Mouse (Mus musculus) skeletal muscle tissue, adult 2 months (tissue): ENCODE results near the gene Etv5.

Experiments
- DNase-seq: peaks from one replicate; pipeline ENCODE4 v3.0.0-alpha.2; 2012; ENCODE audit warnings: low read depth, low spot score

Gene Etv5

DNA sequence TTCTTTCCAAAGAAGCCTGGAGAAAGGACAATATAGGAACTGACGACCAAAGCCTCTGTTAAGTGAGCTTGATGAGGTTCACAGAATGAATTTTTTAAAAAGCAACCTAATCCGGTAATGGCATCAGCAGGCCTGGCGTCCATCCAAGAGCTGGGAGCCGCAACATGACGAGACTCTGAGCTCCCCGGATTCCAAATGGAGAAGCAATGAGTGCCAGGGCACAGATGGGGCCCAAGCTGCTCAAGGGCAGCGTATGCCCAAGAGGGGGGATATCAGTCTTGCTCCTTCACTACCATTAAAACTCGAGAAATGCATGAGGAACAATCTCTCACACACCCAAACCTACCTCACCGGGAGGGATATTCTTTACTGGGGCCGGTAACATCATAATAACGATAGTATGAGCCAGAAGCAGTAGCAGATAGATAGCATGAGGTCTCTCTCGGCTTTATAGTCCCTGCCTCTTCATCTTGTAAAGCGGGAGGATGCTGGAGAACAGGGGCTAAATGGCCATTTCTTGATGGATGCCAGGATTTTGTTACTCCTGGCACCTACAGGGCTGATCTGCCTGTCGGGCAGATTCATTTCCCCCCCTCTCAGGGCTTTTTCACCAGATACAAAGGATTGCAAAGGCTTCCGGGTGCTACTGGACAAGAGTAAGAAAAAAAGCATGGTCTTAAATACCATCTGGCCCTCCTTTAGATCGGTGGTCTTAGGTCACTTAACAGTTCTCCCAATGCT lies 9.1 kb downstream of the Etv5 start:
- DNase-seq = no peak

DNA sequence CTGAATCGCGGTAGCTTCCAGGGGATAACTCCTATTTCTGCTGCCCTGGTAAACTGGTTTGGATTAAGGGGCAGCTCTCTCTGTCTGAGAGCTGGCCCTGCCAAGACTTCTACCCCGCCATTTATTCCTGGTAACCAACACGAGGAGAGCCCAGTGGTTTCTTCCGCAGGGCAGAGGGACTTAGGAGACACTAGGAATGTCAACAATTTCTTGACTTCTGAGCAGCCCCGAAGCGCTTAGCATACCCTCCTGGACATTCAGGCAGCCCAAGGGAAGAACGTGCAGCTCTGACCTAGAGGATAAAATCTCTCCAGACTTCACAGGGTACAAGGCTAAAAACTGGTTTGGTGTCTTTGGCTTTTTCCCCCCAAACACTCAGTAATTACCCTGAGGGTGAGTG lies 10.1 kb downstream of the Etv5 start:
- no peak for DNase-seq

DNA sequence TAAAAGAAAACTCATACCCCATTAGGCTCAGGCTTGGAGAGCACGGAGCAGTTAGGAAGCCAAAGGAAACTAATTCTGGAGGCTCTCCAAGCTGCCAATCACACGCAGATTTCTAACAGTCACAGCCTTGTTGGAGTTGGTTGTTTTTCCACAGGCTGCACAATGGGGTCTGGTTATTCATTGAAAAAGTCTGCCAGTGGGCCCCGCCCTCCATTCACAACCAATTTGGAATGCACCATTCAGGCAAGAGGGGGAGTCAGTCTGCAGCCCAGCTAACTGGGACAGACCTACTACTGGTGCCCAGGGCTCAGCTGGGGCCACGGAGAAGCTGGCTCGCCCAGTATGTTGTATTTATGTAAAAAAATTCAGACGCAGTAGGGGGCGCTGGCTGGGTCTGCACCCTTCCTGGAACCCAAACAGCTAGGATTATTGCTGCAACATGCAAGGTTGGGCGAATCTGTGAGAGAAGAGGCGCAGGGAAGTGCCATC lies 10.6 kb downstream of the Etv5 start:
- no peak for DNase-seq

DNA sequence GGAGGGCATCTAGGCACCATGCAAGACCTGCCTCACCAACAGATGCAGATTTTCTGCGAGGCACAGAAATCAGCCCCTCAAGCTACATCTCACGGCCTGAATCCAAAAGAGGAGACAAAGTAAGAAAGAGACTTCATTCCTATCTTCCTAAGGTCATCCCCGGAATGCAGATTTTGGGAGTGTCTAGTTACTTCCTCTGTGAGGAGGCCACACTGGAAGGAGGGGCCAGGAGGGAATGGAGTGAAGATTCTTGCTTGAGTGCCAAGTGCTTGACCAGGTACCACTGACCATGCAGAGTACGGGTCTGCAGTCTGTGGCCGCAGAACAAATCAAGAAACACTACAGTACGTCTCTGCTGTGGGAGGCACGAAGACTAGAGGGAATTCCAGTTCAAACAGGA lies 12.7 kb downstream of the Etv5 start:
- no peak for DNase-seq

DNA sequence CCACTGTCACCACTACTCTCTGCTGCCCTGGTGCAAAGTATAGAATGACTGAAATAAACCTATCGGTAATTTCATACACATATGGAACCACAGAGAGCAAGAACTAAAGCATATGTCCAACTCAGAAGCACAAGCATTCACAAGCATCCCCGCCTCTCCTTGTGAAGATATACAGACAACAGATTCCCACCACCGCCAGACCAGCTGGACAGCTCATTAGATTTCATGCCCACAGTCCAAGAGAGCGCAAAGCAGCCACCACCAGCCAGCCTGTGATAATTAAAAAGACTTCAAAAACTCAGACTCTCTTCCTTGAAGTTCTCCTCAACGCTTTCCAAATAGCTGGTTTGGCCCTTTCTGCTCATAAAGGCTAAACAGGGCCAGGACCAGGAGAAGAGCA lies 17.3 kb downstream of the Etv5 start:
- DNase-seq = no peak

DNA sequence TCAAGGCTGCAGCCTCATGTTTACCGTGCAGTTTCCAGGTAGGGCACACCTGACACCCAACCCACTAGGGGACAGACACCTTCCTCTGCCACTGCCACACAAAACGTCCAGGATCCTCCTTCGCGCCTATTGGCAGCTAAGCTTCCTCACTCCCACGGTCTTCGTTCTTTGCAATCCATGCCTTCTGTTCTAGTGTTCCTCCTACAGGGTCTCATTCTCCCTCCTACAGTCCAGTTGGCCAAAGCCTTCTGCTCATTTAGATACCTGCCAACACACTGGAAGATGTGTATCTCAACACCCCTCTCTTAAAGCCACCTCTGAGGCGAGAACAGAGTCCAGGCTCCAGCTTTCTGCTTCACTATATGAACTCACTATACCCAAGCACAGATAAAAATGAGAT lies 21.6 kb downstream of the Etv5 start:
- DNase-seq = no peak

DNA sequence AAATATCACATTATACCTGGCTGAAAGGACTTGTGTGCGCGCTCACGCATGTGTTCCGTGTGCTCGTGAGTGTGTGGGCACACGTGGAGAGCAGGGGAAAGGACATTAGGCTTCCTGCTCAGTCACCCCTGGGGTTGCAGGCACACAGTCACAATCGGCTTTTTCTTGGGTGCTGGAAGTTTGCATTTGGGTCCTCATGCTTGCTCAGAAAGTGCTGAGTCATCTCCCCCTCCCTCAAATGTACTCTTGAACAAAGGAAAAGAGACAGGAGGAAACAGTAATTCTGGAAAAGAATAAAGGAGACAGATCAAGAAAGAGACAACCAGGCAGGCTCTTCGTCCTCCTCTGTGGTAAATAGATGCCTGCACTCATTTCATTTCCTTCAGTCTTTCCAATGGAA lies 22.5 kb downstream of the Etv5 start:
- no peak for DNase-seq

DNA sequence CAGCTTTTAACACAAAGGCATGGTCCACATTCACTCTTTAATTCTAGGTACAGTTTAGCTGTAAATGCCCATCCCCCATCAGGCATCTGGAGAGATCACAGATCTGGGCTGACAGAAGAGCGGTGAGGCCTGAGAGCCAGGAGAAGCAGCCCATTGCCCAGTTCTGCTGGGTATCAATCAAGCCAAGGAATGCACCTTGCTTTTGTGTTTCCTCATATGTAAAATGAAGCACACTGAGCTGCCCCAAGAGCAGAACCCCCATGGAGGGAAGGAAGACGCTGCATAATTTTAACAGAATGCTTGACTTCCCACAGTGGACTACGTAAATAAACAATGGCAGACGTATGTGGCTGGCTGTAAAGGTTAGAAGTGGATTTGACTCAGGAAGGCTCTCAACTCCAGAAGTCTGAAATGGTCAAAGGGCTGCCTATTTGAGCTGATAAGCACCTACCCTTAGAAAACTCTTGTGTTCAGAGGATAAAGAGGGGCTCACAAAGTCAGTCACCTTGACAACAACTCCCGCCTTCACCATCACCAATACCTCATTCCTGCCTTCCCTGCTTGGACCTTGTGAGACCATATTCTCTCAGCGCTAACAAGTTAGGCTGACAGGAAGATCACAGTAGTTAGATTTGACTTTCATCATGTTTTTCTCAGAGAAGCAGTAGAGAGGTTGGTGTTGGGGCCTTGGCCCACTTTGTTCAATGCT lies 23.2 kb downstream of the Etv5 start:
- no peak for DNase-seq

DNA sequence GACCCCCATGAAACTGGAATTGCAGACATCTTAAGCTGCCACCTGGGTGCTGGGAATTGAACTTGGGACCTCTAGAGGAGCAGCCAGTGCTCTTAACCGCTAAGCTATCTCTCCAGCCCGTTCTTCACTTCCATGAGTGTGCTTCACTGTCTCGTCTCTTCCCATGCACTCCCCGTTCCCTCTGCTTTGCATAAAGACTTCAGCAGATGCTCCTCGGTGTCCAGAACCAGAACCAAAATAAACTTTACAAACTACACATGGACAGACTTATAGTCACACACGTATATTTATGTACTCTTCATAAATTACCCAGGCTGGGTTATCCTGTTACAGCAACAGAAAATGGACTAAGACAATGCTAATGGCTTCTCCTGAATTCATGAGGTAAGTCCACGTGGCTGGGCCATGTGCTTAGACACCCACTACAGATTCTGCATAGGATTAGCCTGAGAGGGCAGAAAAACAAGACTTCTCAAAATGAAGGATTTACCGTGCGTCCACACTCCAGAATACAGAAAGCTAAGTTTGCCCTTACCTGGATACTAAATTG lies 25.2 kb downstream of the Etv5 start:
- DNase-seq = no peak

DNA sequence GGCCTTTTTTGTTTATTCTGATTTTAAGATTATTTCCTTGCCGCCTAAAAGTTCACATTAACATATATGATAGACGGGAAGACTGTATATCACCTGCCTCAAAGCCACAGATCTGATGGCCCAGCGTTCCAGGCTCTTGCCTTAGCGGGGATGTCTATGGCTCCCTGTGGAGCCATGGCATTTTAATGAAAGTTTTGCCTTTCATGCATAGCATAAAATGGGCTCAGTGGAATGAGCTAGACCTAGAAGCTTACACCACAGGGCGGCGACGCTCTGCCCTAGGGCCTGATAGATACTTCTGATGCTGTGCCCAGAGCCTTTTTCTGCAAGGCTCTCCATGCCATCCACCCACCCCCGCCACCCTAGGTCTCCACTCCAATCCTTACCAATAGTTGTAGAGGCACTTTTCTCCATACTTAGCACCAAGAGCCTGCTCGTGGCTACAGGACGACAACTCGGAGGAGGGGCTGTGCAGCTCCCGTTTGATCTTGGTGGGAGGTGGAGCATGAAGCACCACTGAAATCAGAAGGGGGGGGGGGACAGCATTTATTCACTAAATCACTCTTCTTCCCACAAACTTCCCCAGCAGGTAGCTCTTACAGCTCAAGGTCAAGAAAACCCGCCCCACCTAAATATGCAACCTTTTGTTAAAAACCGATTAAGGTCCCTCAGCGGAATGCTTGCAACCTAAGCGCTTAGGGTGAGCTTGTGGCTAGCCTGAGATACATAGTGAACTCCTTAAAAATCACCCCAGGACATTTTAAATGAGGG lies 26.9 kb downstream of the Etv5 start:
- no peak for DNase-seq

DNA sequence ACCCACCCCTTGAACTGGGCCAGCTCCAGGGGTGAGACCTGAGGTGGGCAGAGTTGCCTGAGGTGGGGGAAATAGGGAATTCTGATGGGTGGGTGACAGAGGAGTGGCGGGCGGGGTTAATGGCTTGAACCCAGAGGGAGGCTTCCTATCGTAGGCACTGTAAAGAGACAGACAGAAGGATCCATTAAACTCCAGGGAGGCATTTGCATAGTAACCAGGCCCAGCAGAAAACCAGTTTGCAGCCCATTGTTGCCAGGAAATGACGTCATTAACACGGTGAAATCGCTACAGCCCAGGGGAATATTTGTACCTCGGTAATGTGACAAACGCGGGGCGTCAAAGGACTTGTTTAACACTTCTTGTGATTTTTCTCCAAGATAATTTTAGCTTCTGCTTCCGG lies 27.8 kb downstream of the Etv5 start:
- DNase-seq = no peak

DNA sequence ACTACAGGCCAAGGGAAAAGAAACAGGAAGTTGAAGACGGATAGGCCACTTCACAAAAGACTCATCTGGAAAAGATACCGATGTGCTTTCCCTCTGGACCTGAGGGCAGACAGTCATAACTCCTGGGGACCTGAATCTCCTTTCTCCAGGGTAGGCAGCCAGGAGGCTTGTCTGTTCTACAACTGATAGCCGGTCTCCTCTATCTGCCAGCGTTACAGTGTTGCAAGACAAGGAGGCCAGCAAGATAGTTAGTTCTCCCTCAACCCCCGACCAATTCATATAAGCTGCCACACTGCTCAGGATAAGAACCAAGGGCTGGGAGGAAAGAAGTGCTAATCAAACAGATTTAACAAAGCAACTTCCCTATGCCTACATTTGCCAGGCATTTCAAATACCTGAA lies 29.5 kb downstream of the Etv5 start:
- DNase-seq = no peak

DNA sequence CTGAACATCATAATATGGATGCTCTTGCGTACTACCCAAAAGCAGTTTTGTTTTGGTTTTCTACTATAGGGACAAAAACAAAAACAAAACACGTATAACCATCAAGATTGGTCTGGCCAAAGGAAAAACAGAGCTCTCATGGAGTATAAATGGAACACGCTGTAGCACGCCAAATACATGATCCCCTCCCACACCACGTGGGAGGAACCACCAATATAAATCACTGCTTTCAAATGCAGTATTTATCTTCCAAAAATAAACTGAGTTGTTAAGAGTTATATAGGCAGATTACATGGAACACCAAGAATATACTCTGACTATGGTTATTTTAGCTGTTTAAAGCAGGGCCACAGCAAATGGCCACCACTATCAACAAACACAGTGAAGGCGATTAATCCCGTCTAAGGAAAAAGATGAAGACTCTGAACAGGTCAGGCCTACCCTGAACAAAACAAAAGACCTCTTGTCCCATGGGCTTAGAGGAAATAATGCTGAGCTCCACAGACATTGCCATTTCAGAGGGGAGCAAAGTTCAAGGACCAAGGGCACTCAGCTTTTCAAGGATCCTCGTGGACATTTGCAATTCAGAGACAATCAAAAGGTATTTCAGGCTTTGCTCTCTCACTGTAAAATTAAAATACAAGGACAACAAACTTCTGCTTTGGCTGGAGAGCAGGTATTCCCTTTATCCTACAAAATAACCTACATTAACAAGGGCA lies 30.7 kb downstream of the Etv5 start:
- no peak for DNase-seq

DNA sequence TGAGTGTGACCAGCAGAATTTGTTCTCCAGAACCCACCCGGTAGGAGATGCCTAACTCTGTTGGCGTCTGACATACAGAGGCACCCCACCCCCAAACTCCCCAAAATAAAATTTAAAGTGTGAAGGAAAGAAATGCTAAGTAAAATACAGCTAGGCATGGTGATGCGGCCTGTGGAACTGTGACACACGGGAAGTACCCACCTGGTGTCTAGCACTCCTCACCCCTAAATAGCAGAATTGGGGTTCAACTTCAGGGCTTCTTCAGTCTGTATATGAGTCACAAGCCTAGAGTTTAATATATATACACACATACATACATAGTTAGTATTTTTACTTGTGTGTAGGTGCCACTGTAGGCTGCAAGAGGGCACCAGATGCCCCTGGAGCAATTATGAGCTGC lies 32.8 kb downstream of the Etv5 start:
- no peak for DNase-seq

DNA sequence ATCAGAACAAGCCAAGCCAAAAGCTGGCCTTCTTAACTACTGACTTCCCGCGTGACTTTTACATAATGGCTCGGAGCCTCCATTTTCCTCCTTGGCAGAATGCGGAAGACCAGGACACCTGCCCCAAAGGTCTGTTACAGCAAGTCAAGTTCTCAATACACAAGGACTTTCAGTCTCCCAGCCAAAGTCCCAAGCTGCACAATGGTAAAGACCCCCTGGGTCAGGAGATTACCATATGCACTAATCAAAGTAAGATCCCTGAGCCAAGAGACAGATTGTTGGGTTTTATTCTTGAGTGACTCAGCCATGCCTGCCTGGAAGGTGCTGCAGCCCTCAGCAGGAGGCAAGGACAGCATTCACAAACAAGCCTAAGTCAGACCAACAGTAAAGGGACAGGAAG lies 33.5 kb downstream of the Etv5 start:
- DNase-seq = no peak

DNA sequence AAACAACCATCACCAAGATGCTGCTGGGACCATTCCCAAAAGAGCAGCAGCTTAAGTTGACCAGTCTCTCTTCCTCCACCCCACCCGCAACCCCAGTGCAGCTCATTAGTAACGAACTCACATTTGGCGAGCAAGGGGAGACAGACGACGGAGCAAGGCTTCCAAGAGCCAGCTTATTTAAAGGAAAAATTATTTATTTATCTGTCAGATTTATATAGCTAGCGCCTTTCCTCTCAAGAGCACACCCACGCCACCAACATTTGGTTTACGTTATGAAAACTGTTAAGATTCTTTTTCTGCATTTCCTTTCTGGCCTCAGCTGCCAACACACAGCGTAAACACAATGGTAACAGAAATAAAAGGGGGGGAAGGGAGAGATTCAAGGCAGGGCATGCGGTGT lies 34.0 kb downstream of the Etv5 start:
- no peak for DNase-seq

DNA sequence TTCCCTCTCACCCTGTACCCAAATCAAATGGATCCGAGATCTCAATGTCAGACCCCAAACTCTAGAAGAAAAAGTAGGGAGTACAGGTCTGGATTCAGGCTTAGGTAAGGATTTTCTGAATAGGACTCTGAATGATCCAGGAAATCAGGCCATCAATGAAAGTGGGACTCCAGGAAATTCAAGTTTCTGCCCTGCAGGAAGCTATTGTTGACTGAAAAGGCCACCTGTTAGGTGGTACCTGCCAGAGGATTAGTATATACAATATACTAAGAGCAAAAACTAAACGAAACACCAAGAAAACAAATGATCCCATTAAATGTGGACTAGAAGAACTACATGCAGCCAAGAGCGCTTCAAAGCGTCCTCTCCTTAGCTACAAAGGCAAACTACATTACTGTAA lies 35.8 kb downstream of the Etv5 start:
- no peak for DNase-seq

DNA sequence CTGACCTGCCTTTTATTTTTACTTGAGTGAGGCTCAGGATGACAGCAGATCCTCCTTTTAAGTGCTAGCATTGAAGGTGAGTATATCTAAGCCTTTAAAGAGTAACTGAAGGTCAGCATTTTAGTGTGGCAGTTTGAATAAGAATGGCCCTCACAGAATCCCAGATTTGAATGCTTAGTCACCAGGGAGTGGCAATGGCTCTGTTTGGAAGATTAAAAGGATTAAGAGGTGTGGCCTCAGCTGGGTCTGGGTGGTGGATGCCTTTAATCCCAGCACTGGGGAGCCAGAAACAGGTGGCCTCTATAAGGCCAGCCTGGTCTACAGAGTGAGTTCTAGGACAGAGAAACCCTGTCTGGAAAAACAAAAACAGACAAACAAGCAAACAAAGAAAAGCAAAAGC lies 36.9 kb downstream of the Etv5 start:
- no peak for DNase-seq

DNA sequence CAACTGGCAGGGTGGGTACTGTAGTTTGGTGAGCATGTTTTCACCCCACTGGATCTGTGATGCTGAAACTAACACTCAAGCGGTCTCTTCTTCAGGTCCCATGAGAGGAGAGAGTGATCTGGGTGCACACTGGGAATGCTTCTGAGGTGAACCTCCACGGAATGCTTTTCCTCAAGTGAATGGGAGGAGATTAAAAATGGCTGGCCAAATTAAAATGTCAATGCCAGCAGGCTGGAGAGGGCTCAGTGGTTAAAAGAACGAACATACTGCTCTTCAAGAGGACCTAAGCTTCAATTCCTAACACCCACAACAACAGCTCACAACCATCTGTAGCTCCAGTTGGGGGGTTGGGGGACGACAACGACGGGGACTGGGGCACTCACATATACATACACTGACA lies 39.3 kb downstream of the Etv5 start:
- DNase-seq = no peak

DNA sequence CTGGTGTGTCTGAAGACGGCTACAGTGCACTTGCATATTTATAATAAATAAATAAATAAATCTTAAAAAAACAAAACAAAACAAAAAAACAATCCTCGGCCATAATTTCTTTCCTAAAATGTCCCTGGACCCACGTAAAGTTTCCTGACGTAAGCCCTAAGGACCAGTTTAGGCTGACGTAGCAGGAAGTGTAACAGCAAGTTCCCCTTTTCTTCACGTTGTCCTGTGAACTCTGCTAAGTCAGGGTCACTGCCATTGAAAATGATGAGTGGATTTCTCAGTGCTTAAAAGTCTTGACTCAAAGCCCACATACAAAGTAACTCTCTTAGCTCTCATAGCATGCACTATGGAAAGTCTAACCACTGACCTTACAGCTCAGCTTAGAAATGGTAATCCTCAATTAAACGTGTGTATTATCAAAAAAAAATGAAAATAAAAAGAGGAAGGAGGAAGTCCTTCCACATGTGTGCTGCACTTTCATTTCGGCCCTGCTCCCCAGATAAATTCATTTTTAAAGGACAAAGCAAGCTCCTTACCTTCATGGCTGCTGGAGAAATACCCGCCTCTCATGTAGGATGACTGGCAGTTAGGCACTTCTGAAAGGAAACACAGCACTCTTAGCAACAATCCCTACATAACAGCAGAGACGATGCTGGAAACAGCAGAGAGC lies 40.6 kb downstream of the Etv5 start:
- DNase-seq = no peak

DNA sequence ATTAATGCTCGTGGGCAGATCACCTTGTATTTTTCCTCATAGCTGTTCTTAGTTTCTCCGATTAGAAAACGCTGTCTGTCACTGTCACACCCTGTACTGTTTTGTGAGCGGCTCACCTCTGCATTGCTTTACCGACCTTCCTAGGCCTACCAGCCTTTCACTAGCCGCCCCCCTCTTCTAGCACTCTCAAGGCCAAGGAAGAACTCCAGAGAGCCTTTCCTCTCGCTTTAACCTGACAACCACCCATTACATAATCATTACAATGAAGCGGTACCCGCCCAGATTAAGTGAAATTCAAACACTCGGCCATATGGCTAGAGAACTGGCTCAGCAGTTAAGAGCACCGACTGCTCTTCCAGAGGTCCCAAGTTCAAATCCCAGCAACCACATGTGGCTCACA lies 41.2 kb downstream of the Etv5 start:
- DNase-seq = no peak
